Mouse (Mus musculus) heart, adult 18-20 months (tissue): Measurements from ENCODE around the gene Capn12. TPM values are rescaled to one million over a fixed set of nuclear protein-coding genes. Genes with fewer than 3 reads are reported as not detected.

ENCODE experiments used
- DNase-seq, 2 experiments: peaks; one replicate each; pipeline ENCODE4 v3.0.0; 2021 to 2022; ENCODE audit warnings: mixed read lengths in 1 of 2
- long read RNA-seq, 2 experiments: library from polyadenylated mRNA; stranded (forward); transcript quantifications; one replicate each; pipeline ENCODE4 v2.0.0; 2021
- total RNA-seq, 2 experiments: library from RNA; stranded (reverse); gene quantifications; 2 replicates each; pipeline ENCODE4 v1.2.3; 2021

Gene Capn12
- under 1 TPM; 0.31 to 0.35 TPM for total RNA-seq
- long read RNA-seq, experiment 1, partial matches to known transcripts, result 0 of 1 reads
- long read RNA-seq, experiment 1, other reads (novel, unspliced or antisense), result 1 of 1 reads
- long read RNA-seq, experiment 2, partial matches to known transcripts, result 0 of 1 reads
- long read RNA-seq, experiment 2, other reads (novel, unspliced or antisense), result 1 of 1 reads

DNA sequence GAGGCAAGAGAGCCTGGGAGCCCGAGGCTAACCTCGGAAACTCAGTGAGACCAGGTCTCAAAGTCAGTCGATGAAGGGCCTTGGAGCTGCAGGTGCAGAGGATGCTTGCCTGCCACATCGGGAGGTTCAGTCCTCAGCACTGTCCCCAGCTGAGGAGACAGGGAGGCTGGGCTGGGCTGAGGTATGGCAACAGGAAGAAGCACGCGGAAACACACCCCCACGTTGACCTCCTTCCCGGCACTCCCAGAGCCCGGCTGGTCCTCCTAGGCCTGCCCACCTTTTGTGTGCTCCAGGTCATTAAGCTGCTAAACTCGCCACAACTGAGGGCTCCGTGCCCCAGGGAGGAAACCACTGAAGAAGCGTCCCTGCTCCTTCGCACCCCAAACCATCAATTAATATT, at the start of gene Capn12:
Capn12 (plus strand) TSS at position 224 of the 400 bp plus-strand sequence.
- no peak for DNase-seq

- DNase-seq, result peak in 1 of 2 experiments; percentile 18
Observed at GRCm38 (mm10) chr7:28832137-28832536, 49.1 kb upstream of the Capn12 start.

- peak in 1 of 2 experiments; percentile 7 for DNase-seq
Observed at GRCm38 (mm10) chr7:28833723-28834347, 47.4 kb upstream of the Capn12 start, which contains the start of gene Lgals4. TSS of gene Lgals4 (plus strand) at chr7:28833854.

DNA sequence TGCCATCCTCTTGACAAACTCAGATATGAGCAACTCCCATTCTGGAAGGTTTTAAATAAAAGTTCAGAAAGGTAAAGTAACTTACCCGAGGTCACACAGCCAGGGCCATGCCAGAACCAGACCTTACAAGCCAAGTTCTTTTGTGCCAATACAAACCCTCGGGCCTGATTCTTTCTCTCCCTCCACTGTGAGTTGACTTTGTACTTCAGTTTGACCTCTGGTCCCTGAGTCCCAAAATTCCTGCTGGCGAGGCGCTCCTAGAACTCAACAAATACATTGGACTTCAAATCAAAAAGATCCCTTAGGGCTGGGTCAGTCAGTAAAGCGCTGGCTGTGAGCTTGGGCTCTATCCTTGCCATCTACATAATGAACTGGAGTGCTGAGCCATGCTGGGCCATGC, 44.3 kb upstream of the Capn12 start:
- DNase-seq, result no peak

- DNase-seq, result no peak
Observed at GRCm38 (mm10) chr7:28838331-28838730, 42.9 kb upstream of the Capn12 start.

DNA sequence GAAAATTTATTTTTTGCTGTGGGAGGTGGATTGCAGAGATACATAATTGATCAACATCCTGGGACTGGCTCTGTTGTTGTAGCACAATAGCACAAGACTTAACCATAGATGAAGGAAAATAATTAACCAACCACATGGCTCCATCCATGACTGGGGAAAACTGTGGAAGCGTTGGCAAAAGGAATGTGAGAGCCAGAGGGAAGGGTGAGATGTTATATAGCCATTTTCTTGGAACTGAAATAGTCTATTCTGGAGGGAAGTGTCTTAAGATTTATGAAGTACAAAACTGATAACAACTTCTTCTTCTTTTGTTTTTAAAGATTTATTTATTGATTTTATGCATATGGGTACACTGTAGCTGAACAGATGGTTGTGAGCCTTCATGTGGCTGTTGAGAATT, 33.9 kb upstream of the Capn12 start:
- no peak for DNase-seq

DNA sequence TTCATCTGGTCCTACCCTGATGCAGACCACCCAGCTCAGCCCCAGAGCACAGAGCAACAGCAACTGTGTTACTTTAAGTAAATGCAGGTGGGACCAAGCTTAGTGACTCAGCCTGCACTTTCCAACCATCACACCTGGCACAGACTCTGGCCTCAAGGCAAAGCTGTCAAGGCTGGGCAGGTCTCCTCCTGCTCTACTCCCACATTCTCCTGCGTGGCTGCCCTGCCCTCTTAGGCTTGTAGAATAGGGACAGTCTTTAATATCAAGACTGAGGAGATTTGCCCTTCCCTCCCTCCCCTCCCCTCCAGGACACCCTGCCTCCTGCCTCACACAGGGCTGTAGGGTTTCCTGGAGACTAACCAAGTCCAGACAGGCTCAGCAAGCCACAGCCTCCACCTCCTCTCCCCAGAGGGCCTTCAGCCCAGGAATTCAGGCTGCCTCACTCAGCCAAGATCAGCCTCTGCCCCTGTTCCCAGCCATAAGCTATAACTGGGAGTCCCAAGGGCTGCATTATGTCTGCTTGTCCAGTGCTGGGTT, 31.5 kb upstream of the Capn12 start:
- DNase-seq, result no peak

- DNase-seq, result no peak
Observed at GRCm38 (mm10) chr7:28850642-28851041, 30.6 kb upstream of the Capn12 start.

- no peak for DNase-seq
Observed at GRCm38 (mm10) chr7:28859953-28860352, 21.3 kb upstream of the Capn12 start.

GRCm38 (mm10) chr7:28860898-28861297, 20.3 kb upstream of the Capn12 start:
- no peak for DNase-seq

DNA sequence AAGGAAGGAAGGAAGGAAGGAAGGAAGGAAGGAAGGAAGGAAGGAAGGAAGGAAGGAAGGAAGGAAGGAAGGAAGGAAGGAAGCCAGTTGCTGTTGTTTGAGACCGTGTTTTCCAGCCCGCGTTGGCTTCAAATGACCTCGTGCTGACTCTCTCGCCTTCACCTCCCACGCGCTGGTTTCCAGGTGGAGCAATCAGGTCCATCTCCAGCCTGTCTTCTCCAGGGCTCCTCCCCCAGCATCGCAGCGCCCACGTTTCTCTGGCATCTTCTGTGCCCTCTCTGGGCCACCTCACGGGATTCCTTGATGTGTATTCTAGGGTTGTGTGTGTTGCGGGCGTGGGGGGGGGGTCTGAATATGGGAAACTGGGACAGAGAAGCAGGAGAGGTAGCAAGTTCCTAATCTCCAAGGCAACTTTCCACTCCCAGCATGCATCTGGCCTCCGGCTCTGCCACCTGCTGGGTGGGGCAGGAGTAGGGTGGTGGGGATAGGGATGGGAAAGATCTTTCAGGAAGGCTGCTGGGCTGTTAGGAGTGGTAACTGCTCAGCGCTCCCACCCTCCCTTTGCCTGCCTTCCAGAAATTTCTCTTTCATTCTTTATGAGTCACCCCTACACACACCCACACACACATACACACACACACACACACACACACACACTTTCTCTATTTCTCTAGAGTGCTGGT, 18.3 kb upstream of the Capn12 start:
- no peak for DNase-seq

- no peak for DNase-seq
Observed at GRCm38 (mm10) chr7:28863540-28863939, 17.7 kb upstream of the Capn12 start, which contains the start of gene Lgals7. TSS of gene Lgals7 (plus strand) at chr7:28863853.

GRCm38 (mm10) chr7:28864288-28864750, 16.9 kb upstream of the Capn12 start:
- no peak for DNase-seq

DNA sequence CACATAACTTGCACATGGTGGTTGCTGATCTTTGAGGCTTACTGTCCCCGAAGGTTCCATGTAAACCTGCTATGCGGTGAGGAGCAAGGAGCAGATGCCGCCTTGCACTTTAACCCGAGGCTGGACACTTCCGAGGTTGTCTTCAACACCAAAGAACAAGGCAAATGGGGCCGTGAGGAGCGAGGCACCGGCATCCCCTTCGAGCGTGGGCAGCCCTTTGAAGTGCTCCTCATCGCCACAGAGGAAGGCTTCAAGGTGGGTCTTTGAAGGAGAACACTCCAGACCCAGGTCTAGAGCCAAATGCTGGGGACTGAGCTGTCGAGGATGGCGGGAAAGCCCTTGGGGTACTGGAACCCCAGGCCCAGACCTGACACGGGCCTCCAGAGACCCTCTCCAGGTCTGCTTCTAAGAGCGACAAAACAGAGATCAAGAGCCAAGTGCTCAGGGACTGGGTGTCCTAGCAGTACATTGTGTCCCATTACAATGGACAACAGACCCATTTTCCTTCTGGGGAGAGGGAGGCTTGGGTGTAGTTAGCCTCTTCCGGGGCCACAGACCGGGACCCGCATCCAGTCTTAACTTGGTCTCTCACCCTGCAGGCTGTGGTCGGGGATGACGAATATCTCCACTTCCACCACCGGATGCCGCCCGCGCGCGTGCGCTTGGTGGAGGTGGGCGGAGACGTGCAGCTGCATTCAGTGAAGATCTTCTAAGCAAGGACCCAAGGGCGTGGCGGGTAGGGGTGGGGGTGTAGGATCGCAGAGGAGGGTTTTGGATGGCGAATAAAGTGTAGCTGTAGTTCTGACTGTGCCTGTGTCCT, 15.5 kb upstream of the Capn12 start:
- DNase-seq, result peak; percentile 87 to 91

DNA sequence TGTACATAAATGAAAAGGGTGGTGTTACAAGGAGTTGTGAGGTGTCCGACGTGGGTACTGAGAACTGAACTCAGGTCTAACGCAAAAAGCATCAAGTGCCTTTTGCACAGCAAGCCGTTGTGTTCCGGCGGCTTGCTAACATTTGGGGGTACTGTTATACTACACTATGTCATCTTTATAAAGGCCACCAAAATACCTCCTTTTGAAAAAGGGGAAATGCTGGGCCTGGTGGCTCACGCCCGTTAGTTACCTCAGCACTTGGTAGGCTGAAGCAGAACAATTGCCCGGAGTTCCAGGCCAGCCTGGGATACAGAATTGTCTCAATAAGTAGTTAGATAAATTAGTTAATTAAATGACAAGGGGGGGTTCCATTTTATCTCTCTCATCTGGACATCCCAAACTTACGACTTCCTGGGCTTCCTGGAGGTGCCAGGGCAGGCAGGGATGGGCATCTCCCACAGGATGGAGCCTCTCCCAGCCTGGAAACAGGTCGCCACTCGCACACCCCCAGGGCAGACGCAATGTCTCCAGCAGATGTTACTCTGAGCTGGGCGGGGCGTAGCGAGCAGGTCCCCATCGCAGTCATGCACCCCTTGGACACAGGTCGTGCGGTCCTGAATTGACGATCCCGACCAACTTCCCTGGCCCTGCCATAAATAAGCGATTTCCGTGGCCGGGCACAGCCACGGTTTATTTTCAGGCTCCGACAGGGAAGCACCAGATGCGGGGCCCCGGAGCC, 14.3 kb upstream of the Capn12 start:
- peak in 1 of 2 experiments; percentile 23 for DNase-seq

DNA sequence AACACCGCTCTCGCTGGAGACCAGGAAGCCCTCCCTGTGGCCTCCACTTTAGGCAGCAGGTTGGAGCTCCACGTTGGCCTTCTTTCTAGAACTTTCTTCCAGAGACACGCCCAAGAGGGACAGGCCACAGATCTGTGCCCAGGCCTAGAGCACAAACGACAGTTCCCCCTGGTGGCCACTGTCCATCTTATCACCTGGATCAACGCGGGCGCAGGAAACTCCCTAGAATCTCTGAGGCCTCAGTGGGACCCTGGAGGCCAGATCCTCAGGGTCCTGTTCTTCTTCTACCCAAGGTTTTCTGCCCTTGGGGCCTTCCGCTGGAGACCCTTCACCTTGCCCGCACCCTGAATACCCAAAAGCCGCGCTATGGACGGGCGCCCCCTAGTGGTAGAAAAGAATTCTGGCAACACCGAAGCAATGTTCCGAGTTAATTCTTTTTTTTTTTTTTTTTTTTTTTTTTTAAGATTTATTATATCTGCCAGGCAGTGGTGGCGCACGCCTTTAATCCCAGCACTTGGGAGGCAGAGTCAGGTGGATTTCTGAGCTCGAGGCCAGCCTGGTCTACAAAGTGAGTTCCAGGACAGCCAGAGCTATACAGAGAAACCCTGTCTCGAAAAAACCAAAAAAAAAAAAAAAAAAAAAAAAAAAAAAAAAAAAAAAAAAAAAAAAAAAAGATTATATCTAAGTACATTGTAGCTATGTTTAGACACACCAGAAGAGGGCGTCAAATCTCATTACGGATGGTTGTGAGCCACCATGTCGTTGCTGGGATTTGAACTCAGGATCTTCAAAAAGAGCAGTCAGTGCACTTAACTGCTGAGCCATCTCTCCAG, 13.5 kb upstream of the Capn12 start:
- peak; percentile 79 to 91 for DNase-seq

DNA sequence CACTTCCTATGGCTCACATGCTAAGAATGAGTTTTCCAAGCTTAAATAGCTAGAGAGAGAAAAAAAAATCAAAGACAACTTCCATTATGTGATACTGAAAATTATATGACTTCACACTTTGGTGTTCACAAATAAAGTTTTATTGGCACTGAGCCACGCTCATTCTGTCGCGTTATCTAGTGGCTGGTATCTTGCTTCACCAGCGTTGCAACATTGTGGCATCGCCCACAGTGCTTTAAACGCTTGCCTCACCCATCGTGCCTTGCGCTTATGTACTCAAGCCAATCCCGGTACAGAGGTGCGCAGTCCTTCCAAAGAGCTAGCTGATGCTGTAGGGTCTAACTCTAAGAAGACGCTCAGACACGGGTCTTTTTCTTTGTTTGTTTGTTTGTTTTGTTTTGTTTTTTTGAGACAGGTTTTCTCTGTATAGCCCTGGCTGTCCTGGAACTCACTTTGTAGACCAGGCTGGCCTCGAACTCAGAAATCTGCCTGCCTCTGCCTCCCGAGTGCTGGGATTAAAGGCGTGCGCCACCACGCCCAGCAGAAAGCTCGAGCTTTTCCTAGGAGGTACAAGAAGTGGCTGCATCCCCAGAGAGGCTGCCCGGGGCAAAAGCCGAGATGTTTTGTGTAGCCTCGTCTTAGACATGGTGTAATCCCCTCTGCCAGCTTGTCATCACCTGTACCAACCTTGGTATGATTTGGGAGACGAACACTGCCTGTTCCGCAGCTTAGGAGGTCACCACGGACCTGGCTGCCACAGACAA, 10.1 kb upstream of the Capn12 start:
- no peak for DNase-seq

DNA sequence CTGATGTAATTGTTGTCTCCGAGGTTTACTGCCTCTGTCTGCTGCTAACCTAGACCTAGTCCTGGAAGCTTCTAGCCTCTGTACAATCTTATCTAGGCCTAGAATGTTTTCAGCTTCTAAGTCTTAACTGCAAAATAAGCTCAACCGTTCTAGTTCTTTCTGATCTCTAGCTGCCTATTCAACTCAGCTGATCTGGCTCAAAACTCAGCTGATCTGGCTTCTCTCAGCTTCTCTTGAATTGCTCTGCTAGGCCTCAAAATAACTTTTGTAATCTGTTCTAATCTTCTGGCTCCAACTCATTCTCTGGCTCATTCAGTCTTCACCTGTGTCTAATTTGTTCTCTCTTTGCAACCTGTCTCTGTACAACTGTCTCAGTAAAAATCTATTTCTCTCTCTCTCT, 6.7 kb upstream of the Capn12 start:
- DNase-seq, result no peak

DNA sequence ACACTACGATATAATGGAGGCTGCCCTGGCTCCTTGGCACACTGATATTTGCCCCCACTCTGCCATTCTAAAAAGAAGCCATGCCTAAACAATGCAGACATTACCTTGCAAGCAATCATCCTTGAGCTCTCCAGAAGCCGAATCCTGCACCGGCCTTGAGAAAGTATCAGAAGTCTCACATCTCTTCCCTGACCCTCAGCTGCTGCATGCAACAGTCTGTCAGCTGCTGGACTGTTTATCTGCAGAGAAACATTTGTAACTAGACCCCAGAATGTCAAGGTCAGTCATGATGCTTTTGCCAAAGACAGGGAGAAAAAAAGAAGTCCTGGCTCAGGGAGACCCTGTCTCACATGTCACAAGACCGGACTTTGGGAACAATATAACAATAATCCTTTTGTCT, 5.1 kb upstream of the Capn12 start:
- DNase-seq, result no peak

DNA sequence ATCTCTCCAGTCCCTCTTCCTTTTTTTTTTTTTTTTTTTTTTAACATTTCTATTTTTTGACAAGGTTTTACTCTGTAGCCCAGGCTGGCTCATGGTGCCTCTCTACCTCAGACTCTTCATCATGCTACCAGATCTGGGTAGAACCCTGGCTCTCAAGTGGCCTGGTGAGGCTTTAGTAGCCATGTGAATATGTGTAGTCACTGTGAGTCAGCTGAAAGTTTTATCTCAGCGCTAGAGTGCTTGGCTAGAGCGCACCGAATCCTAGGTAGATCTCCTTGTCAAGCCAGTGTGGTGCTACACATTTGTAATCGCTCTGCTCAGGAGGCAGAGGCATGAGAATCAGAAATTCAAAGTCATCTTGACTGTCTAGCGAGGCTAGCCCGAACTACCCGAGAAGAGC, 4.1 kb upstream of the Capn12 start:
- no peak for DNase-seq
